Mouse (Mus musculus) effector memory CD4-positive, alpha-beta T cell, adult 5 months (primary cell): Measurements from ENCODE around the gene Olfr371. TPM values are rescaled to one million over a fixed set of nuclear protein-coding genes. Genes with fewer than 3 reads are reported as not detected.

Experiments used
- polyA plus RNA-seq: library from polyadenylated mRNA; unstranded; fragments of 100-300 nt; shearing (Covaris generic); gene quantifications from one replicate; pipeline ENCODE4 v1.2.1, GENCODE M21; 2017

Olfr371 gene
- polyA plus RNA-seq = not detected

GRCm38 (mm10) chr8:85225688-85226087, at the start of gene Olfr371:
Gene Olfr371 (plus strand): TSS chr8:85225988.

Other genes with a start within 250 kb of the Olfr371 start
- gene Junb, start 247.3 kb upstream of the Olfr371 start, polyA plus RNA-seq = 7,373 TPM
- 17.9 TPM for gene Hook2, start 235.4 kb upstream of the Olfr371 start, polyA plus RNA-seq
- not detected for gene Best2, start 211.5 kb upstream of the Olfr371 start, polyA plus RNA-seq
- 29.1 TPM for gene Asna1, start 200.7 kb upstream of the Olfr371 start, polyA plus RNA-seq
- gene Trir, start 199.2 kb upstream of the Olfr371 start, polyA plus RNA-seq = 198 TPM
- gene Tnpo2, start 189.1 kb upstream of the Olfr371 start, polyA plus RNA-seq = 25.2 TPM
- gene Fbxw9, start 165.9 kb upstream of the Olfr371 start, polyA plus RNA-seq = 6.5 TPM
- gene Gm5741, start 158.0 kb upstream of the Olfr371 start, polyA plus RNA-seq = not detected
- 89.1 TPM for gene Dhps, start 154.2 kb upstream of the Olfr371 start, polyA plus RNA-seq
- gene Wdr83os, start 145.2 kb upstream of the Olfr371 start, polyA plus RNA-seq = 134 TPM
- gene Wdr83, start 144.7 kb upstream of the Olfr371 start, polyA plus RNA-seq = 18.9 TPM
- 93.4 TPM for gene Man2b1, start 142.7 kb upstream of the Olfr371 start, polyA plus RNA-seq
- not detected for gene Zfp791, start 102.9 kb upstream of the Olfr371 start, polyA plus RNA-seq
- gene Cks1brt, start 74.1 kb upstream of the Olfr371 start, polyA plus RNA-seq = not detected
- 33.3 TPM for gene Orc6, start 73.6 kb downstream of the Olfr371 start, polyA plus RNA-seq
- gene Vps35, start 73.8 kb downstream of the Olfr371 start, polyA plus RNA-seq = 64.5 TPM
- gene Mylk3, start 160.4 kb downstream of the Olfr371 start, polyA plus RNA-seq = not detected
- 27.7 TPM for gene 4921524J17Rik, start 206.8 kb downstream of the Olfr371 start, polyA plus RNA-seq